Mouse (Mus musculus) lung, postnatal 36 days (tissue): ENCODE data around the gene Gm17334.

Source experiments
- DNase-seq: peaks from one replicate; pipeline ENCODE4 v3.0.0; 2022; ENCODE audit warnings: mixed read lengths

Gene Gm17334

GRCm38 (mm10) chr11:53773087-53773486, at the start of gene Gm17334:
TSS of gene Gm17334 (minus strand) at chr11:53773187.
- no peak for DNase-seq

- DNase-seq: no peak
Measured at GRCm38 (mm10) chr11:53821945-53822338, 49.0 kb upstream of the Gm17334 start.

GRCm38 (mm10) chr11:53821230-53821944, 48.4 kb upstream of the Gm17334 start:
- no peak for DNase-seq

- DNase-seq: no peak
Measured at GRCm38 (mm10) chr11:53820516-53821170, 47.7 kb upstream of the Gm17334 start.

GRCm38 (mm10) chr11:53819511-53819910, 46.5 kb upstream of the Gm17334 start:
- DNase-seq: no peak

GRCm38 (mm10) chr11:53818794-53819193, 45.8 kb upstream of the Gm17334 start:
- DNase-seq: peak; percentile 71

- no peak for DNase-seq
Measured at GRCm38 (mm10) chr11:53816841-53817375, 43.9 kb upstream of the Gm17334 start.

GRCm38 (mm10) chr11:53814810-53815209, 41.8 kb upstream of the Gm17334 start:
- DNase-seq: no peak

- DNase-seq: peak; percentile 69
Measured at GRCm38 (mm10) chr11:53813001-53813868, 40.2 kb upstream of the Gm17334 start.

GRCm38 (mm10) chr11:53811312-53811711, 38.3 kb upstream of the Gm17334 start:
- DNase-seq: no peak

GRCm38 (mm10) chr11:53810749-53811148, 37.8 kb upstream of the Gm17334 start:
- DNase-seq: peak; percentile 49

GRCm38 (mm10) chr11:53810156-53810555, 37.2 kb upstream of the Gm17334 start:
- DNase-seq: no peak

- peak; percentile 79 for DNase-seq
Measured at GRCm38 (mm10) chr11:53809354-53809753, 36.4 kb upstream of the Gm17334 start.

- peak; percentile 96 for DNase-seq
Measured at GRCm38 (mm10) chr11:53805786-53806185, 32.8 kb upstream of the Gm17334 start.

- DNase-seq: no peak
Measured at GRCm38 (mm10) chr11:53804569-53805344, 31.8 kb upstream of the Gm17334 start.

- no peak for DNase-seq
Measured at GRCm38 (mm10) chr11:53803494-53803893, 30.5 kb upstream of the Gm17334 start.

GRCm38 (mm10) chr11:53803093-53803492, 30.1 kb upstream of the Gm17334 start:
- DNase-seq: no peak

GRCm38 (mm10) chr11:53800975-53801374, 28.0 kb upstream of the Gm17334 start:
- DNase-seq: no peak

GRCm38 (mm10) chr11:53800036-53800435, 27.0 kb upstream of the Gm17334 start:
- DNase-seq: no peak

- DNase-seq: no peak
Measured at GRCm38 (mm10) chr11:53798041-53798711, 25.2 kb upstream of the Gm17334 start.

GRCm38 (mm10) chr11:53797386-53797920, 24.5 kb upstream of the Gm17334 start:
- DNase-seq: no peak
